Comparison of ENCODE assay signal across 8 mouse cellular contexts in the genomic region with DNA sequence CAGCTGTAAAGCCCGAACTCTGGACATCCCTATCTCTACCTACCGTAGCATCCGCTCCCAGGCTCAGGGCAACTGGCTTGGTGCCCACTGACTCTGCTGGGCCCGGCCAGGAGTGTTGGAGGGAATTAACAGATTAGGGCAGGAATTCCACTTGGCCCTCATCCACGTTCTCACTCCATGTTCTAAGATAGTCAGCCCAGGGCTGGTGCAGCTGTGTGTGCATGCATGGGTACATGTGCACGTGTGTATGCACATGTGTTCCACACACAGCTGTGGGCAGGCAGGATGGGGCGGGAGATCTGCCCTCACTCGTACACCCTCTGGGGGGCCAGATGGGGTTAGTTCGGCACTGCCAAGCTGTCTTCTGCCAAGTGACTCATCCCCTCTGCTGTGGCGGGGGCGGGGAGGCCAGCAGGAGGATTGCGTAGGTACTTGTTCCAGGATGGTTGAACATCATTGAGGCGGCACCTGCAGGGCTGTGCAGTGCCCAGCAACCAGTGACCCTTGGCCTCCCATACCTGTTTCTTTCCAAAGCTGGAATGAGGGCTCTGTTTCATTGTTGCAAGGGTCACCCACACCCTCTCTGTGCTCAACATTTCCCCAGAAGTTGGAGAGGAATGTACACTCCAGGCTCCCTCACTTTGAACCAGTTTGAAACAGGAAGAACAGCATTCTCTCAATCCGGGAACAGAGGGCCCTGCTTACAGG. TPM values are rescaled to one million over a fixed set of nuclear protein-coding genes. Genes with fewer than 3 reads are reported as not detected.
A peak's percentile ranks its signal among the peaks of the same experiment; 100 is the strongest.
DNase-seq lines count a peak whose midpoint lies in the region; ATAC-seq lines count a peak whose summit lies in the region.

No protein-coding gene starts in this region.

- no peak overlapping the region for H3K27ac ChIP-seq in midbrain, embryonic 11.5 days (ENCODE audit: low read depth, low read length)
- H3K27ac ChIP-seq in midbrain, embryonic 10.5 days (replicated peaks): no peak overlapping the region
- no peak overlapping the region for H3K27ac ChIP-seq in heart, embryonic 11.5 days (ENCODE audit: low read depth, low read length)
- no peak overlapping the region for H3K27ac ChIP-seq in forebrain, embryonic 11.5 days (ENCODE audit: low read depth, low read length)

- no peaks in the 10 kb centered on the region for H3K9me3 ChIP-seq in midbrain, embryonic 11.5 days (ENCODE audit: control insufficient read depth, low read length)
- no peaks in the 10 kb centered on the region for H3K9me3 ChIP-seq in midbrain, embryonic 10.5 days (replicated peaks)
- no peaks in the 10 kb centered on the region for H3K9me3 ChIP-seq in heart, embryonic 11.5 days (replicated peaks; ENCODE audit: control insufficient read depth, low read length)
- H3K9me3 ChIP-seq in forebrain, embryonic 11.5 days (ENCODE audit: control insufficient read depth, low read length): no peaks in the 10 kb centered on the region

- 83% methylated on average over 14 of the region's 14 CpGs for WGBS in midbrain, embryonic 11.5 days
- WGBS in midbrain, embryonic 10.5 days: 83% methylated on average over 14 of the region's 14 CpGs
- 60% methylated on average over 14 of the region's 14 CpGs for WGBS in heart, embryonic 11.5 days (ENCODE audit: insufficient replicate concordance)
- 83% methylated on average over 14 of the region's 14 CpGs for WGBS in forebrain, embryonic 11.5 days

- no peak overlapping the region for H3K4me3 ChIP-seq in midbrain, embryonic 11.5 days (ENCODE audit: low read depth, low read length)
- H3K4me3 ChIP-seq in midbrain, embryonic 10.5 days: no peak overlapping the region
- H3K4me3 ChIP-seq in heart, embryonic 11.5 days (ENCODE audit: low read depth, low read length): no peak overlapping the region
- H3K4me3 ChIP-seq in forebrain, embryonic 11.5 days (ENCODE audit: low read depth, low read length): no peak overlapping the region

- H3K4me1 ChIP-seq in midbrain, embryonic 11.5 days (ENCODE audit: control insufficient read depth, insufficient read depth, low read length): no peaks in the 10 kb centered on the region
- peaks cover 29% of the 10 kb centered on the region for H3K4me1 ChIP-seq in midbrain, embryonic 10.5 days
- peaks cover 21% of the 10 kb centered on the region for H3K4me1 ChIP-seq in heart, embryonic 11.5 days (ENCODE audit: control insufficient read depth, insufficient read depth, low read length)
- H3K4me1 ChIP-seq in forebrain, embryonic 11.5 days (replicated peaks; ENCODE audit: control insufficient read depth, insufficient read depth, low read length): peaks cover 4% of the 10 kb centered on the region; the same call in 1 of the 2 replicates

- DNase-seq in midbrain, embryonic 11.5 days (ENCODE audit: low spot score, missing footprints): peak; percentile 37
- DNase-seq in midbrain, embryonic 10.5 days (ENCODE audit: low spot score): no peak
- DNase-seq in cerebellum, adult 18-20 months: peak; percentile 65 to 72
- peak; percentile 61 to 72 for DNase-seq in layer of hippocampus, adult 8-10 months (ENCODE audit: low spot score in 2 of 2)
- DNase-seq in ovary, postnatal 36 days (ENCODE audit: low spot score): peak; percentile 51
- no peak for DNase-seq in spleen, postnatal 36 days (ENCODE audit: low spot score in 2 of 2)
- DNase-seq in forebrain, embryonic 11.5 days (ENCODE audit: low spot score): no peak

- peaks cover 35% of the 10 kb centered on the region for H3K27me3 ChIP-seq in midbrain, embryonic 11.5 days (ENCODE audit: control insufficient read depth, insufficient read depth, low read length)
- H3K27me3 ChIP-seq in midbrain, embryonic 10.5 days (ENCODE audit: low read depth, poor library complexity, severe bottlenecking): peaks cover 59% of the 10 kb centered on the region
- H3K27me3 ChIP-seq in heart, embryonic 11.5 days (ENCODE audit: control insufficient read depth, insufficient read depth, low read length): peaks cover 47% of the 10 kb centered on the region
- peaks cover 34% of the 10 kb centered on the region for H3K27me3 ChIP-seq in forebrain, embryonic 11.5 days (ENCODE audit: control insufficient read depth, insufficient read depth, low read length)

- no peak for ATAC-seq in midbrain, embryonic 11.5 days (ENCODE audit: low FRiP score)
- ATAC-seq in heart, embryonic 11.5 days (replicated peaks; ENCODE audit: insufficient number of reproducible peaks, low FRiP score, low TSS enrichment): peak; percentile 41; the same call in 1 of the 2 replicates
- no peak for ATAC-seq in forebrain, embryonic 11.5 days (replicated peaks; ENCODE audit: low FRiP score)

- no peaks in the 10 kb centered on the region for H3K36me3 ChIP-seq in midbrain, embryonic 11.5 days (ENCODE audit: control insufficient read depth, insufficient read depth, low read length)
- H3K36me3 ChIP-seq in midbrain, embryonic 10.5 days: no peaks in the 10 kb centered on the region
- no peaks in the 10 kb centered on the region for H3K36me3 ChIP-seq in heart, embryonic 11.5 days (ENCODE audit: control insufficient read depth, insufficient read depth, low read length)
- H3K36me3 ChIP-seq in forebrain, embryonic 11.5 days (ENCODE audit: control insufficient read depth, insufficient read depth, low read length): no peaks in the 10 kb centered on the region

- H3K4me2 ChIP-seq in midbrain, embryonic 11.5 days: no peak overlapping the region
- no peak overlapping the region for H3K4me2 ChIP-seq in heart, embryonic 11.5 days
- H3K4me2 ChIP-seq in forebrain, embryonic 11.5 days (ENCODE audit: low read depth, low read length, severe bottlenecking): no peak overlapping the region

- H3K9ac ChIP-seq in midbrain, embryonic 11.5 days (ENCODE audit: low read length): no peak overlapping the region
- no peak overlapping the region for H3K9ac ChIP-seq in heart, embryonic 11.5 days (ENCODE audit: low read depth, low read length)
- H3K9ac ChIP-seq in forebrain, embryonic 11.5 days (ENCODE audit: low read length): no peak overlapping the region

RNA-seq across cellular contexts. Expression of gene Ppl, which starts 2.6 kb away (rescaled TPM):
- 0.44 and 0.48 TPM in 2 replicates for polyA plus RNA-seq in midbrain, embryonic 11.5 days (2014; fragmentation: Nextera tagmentation; extraction: Ambion mirVana)
- polyA plus RNA-seq in midbrain, embryonic 10.5 days (2016; fragmentation: Nextera tagmentation; extraction: Ambion mirVana): 0.68 and 0.82 TPM in 2 replicates
- 1.3 and 1.6 TPM in 2 replicates for polyA plus RNA-seq in heart, embryonic 11.5 days (2014; fragmentation: Nextera tagmentation; extraction: Ambion mirVana)
- total RNA-seq in layer of hippocampus, adult 8-10 months (2022): 1 to 10 TPM; 3.9 to 6.4 (median 5.0) TPM
- 1.3 and 1.5 TPM in 2 replicates for polyA plus RNA-seq in forebrain, embryonic 11.5 days (2014; fragmentation: Nextera tagmentation; extraction: Ambion mirVana)

RNA-seq across cellular contexts. Expression of gene Sec14l5, which starts 12.1 kb away (rescaled TPM):
- 0.23 and 0.25 TPM in 2 replicates for polyA plus RNA-seq in midbrain, embryonic 11.5 days (2014; fragmentation: Nextera tagmentation; extraction: Ambion mirVana)
- 0.14 and 0.31 TPM in 2 replicates for polyA plus RNA-seq in midbrain, embryonic 10.5 days (2016; fragmentation: Nextera tagmentation; extraction: Ambion mirVana)
- 0.11 TPM in 1 of 2 replicates, not detected in the other for polyA plus RNA-seq in heart, embryonic 11.5 days (2014; fragmentation: Nextera tagmentation; extraction: Ambion mirVana)
- total RNA-seq in layer of hippocampus, adult 8-10 months (2022): 10 to 100 TPM in 2 of 4 experiments, 1 to 10 TPM in 2; 8.3 to 11.1 (median 9.7) TPM
- 0.11 and 0.16 TPM in 2 replicates for polyA plus RNA-seq in forebrain, embryonic 11.5 days (2014; fragmentation: Nextera tagmentation; extraction: Ambion mirVana)

Comparison
In these comparisons a context has a peak if more than half of its experiments do, and no peak if none do; other contexts are left out.
1. DNase-seq: peak in midbrain, embryonic 11.5 days (single experiment), cerebellum, adult 18-20 months (2 of 2), layer of hippocampus, adult 8-10 months (2 of 2) and ovary, postnatal 36 days (single experiment); none in midbrain, embryonic 10.5 days (single experiment), spleen, postnatal 36 days (0 of 2) and forebrain, embryonic 11.5 days (single experiment).